Mouse (Mus musculus) forebrain, embryonic 13.5 days (tissue): ENCODE results near the gene Reep3. TPM values are rescaled to one million over a fixed set of nuclear protein-coding genes. Genes with fewer than 3 reads are reported as not detected.

Experiments
- ATAC-seq: fragments of 200-750 bp; cut with Nextera tagmentation; 2 replicates; pipeline ENCODE4 v1.8.0; 2017
- H3K27ac ChIP-seq: fragments of 300-500 bp; sonication (generic); 2 replicates; pipeline ENCODE4 v1.5.1; 2015; ENCODE audit warnings: inconsistent platforms, mild to moderate bottlenecking, moderate library complexity
- H3K27me3 ChIP-seq: fragments of 300-500 bp; sonication (generic); 2 replicates; pipeline ENCODE4 v1.6.1; 2015; ENCODE audit warnings: mild to moderate bottlenecking, inconsistent platforms
- H3K36me3 ChIP-seq: fragments of 300-500 bp; sonication (generic); 2 replicates; pipeline ENCODE4 v1.6.1; 2015; ENCODE audit warnings: mild to moderate bottlenecking, inconsistent platforms; ENCODE audit not compliant: poor library complexity, severe bottlenecking
- H3K4me1 ChIP-seq: fragments of 300-500 bp; sonication (generic); 2 replicates; pipeline ENCODE4 v1.6.1; 2015; ENCODE audit warnings: inconsistent platforms
- H3K4me2 ChIP-seq: fragments of 300-500 bp; sonication (generic); 2 replicates; pipeline ENCODE4 v1.6.1; 2015; ENCODE audit warnings: inconsistent platforms, mild to moderate bottlenecking, moderate library complexity
- H3K4me3 ChIP-seq: fragments of 300-500 bp; sonication (generic); 2 replicates; pipeline ENCODE4 v1.5.1; 2015; ENCODE audit warnings: mild to moderate bottlenecking, inconsistent platforms
- H3K9ac ChIP-seq: fragments of 300-500 bp; sonication (generic); 2 replicates; pipeline ENCODE4 v1.6.1; 2015; ENCODE audit warnings: mild to moderate bottlenecking, inconsistent platforms
- H3K9me3 ChIP-seq: fragments of 300-500 bp; sonication (generic); replicated peaks from 2 replicates; pipeline ENCODE4 v1.6.1; 2016; ENCODE audit warnings: inconsistent platforms
- WGBS: fragments of 180-500 bp; shearing (Covaris S2); methylation state at CpG from one replicate; pipeline ENCODE4 v1.1.7; 2015; 5-methylcytosine and 5-hydroxymethylcytosine counted together
- polyA plus RNA-seq: library from polyadenylated mRNA; unstranded; fragments of >200 nt; fragmentation: Nextera tagmentation; extraction: Ambion mirVana; gene quantifications from 2 replicates; pipeline ENCODE4 v1.2.1, GENCODE M21; 2015

Reep3 gene
- polyA plus RNA-seq, 1 experiment from 2014 or later = 42.2 TPM

DNA sequence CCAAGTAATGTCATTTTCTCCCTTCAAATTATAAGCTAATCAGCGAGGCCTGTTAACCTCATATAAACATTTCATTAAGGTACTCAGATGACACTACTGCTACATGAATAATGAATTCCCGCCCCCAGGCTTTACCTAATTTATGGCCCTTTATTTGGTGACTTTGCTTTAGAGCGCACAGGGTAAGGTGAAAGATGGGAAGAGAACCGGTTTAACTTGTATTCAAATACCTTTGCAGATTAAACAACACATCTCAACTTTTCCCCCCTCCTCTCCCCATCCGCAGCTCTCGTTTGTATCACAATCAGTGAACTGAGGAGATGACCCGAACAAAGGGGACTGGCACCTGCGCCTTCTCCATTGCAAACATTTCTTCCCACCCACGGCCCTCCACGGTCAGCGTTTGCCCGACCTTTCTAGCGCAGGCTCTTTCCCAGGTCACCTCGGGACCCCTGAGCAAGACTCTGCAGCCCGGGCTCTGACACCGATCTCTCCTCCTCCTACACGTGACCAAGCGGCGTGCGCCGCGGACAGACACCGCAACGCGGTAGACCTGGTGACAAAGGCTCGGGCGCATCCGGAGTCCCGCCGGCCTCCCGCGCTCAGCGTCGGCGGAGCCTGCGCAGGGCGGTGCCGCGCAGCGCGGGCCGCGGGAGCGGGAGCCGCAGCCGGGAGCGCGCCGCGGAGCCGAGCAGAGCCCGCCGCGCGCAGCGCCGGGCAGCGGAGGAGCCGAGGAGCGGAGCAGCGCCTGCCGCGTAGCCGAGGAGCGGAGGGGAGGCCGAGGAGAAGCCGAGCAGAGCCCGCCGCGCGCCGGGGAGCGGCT lies 736 bp downstream of the Reep3 start, which contains the start of gene Jmjd1c:
TSS of gene Jmjd1c (plus strand) at position 328 of the 823 bp plus-strand sequence.
- Histone ChIP-seq H3K4me3 (peak within 1 kb of the TSS; percentile 90), H3K9me3 (no peaks in the 10 kb centered on the region), H3K4me1 (peaks cover 53% of the 10 kb centered on the region), H3K27ac (peak within 1 kb of the TSS; percentile 100), H3K36me3 (no peaks in the 10 kb centered on the region), H3K9ac (peak within 1 kb of the TSS; percentile 99), H3K27me3 (no peaks in the 10 kb centered on the region), H3K4me2 (peak within 1 kb of the TSS; percentile 84)
- peak; percentile 93 for ATAC-seq
- WGBS = 2% methylated on average over 46 of the region's 73 CpGs

DNA sequence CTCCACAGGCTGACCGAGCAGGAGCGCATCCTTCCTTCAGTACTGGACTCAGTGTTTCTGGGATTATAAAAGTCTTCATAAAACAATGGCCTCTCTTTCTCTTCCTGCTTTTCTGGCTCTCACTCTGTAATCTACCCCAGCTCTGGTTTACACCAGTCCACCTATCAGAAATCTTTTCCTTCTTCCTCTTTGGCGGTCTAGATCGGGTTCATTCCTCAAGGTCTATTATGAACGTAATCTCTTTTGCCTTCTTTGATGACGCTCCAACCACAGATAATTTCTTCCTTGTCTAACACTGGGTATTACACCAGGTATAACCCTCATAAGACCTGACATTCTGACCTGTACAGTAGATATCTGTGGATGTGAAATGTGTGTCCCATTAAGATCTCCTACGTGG lies 1.8 kb downstream of the Reep3 start:
- H3K9me3 ChIP-seq = no peaks in the 10 kb centered on the region
- H3K4me3 ChIP-seq = peak overlapping the region; percentile 90; the same call in 1 of the 2 replicates
- no peak overlapping the region for H3K27ac ChIP-seq
- peaks cover 42% of the 10 kb centered on the region for H3K4me1 ChIP-seq
- no peak for ATAC-seq
- H3K36me3 ChIP-seq = no peaks in the 10 kb centered on the region
- H3K4me2 ChIP-seq = peak overlapping the region; percentile 84
- 90% methylated on average over 7 of the region's 7 CpGs for WGBS
- no peaks in the 10 kb centered on the region for H3K27me3 ChIP-seq
- H3K9ac ChIP-seq = 0 out of 2 replicates have a peak overlapping the region, but pooled peaks have one; percentile 48

DNA sequence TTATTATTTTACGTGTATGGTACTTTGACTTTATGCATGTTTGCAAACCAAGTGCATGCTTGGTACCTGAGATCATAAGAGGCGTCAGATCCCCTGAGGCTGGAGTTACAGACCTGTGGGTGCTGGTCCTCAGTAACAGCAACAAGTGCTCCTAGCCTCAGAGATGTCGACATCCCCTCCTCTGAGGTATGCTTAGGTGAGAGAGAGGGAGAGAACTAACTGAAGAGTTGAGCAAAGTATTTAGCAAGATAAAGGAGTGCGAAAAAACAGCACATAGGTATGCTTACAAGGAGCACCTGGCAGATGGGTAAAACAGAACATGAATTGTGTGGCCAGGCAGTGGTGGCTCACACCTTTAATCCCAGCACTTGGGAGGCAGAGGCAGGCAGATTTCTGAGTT lies 6.1 kb downstream of the Reep3 start:
- no peak overlapping the region for H3K27ac ChIP-seq
- H3K36me3 ChIP-seq = no peaks in the 10 kb centered on the region
- WGBS = 92% methylated on average over 4 of the region's 4 CpGs
- no peaks in the 10 kb centered on the region for H3K9me3 ChIP-seq
- no peak overlapping the region for H3K4me3 ChIP-seq
- H3K4me1 ChIP-seq = peaks cover 18% of the 10 kb centered on the region
- ATAC-seq = no peak
- no peak overlapping the region for H3K4me2 ChIP-seq
- no peak overlapping the region for H3K9ac ChIP-seq
- no peaks in the 10 kb centered on the region for H3K27me3 ChIP-seq

DNA sequence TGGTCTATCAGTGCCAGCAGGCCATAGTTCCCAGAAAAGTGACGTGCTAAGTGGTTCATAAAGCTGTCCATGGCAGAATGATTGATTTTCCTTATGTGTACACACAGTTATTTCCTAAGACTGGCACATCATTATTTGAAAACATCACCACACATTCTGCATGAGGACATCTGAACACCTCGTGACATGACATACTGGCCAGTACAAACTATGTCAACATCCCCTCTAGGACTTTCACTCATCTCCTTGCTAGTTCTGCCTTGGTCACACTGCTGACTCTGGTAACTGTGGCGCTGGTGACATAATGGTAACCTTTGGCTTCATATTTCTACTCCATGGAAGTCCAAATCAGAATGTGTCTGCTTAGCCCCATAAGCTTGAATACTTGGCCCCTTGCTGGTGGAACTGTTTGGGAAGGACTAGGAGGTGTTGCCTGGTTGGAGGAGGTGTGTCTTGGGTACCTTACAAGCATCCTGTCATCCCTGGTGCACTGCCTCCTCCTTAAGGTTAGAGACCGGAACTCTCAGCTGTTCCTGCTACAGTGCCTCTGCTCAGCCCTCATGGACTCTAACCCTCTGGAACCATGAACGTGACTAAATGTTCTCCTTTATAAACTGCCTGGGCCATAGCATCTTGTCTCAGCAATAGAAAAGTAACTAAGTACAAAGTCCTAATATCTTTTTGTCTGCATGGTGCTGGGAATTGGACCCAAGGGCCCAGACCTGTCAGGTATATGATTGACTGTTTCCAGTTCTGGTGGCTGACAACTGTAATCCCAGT lies 9.1 kb downstream of the Reep3 start:
- Histone ChIP-seq H3K9me3 (no peaks in the 10 kb centered on the region), H3K4me3 (no peak overlapping the region), H3K9ac (no peak overlapping the region), H3K36me3 (no peaks in the 10 kb centered on the region), H3K4me2 (no peak overlapping the region), H3K4me1 (0 out of 2 replicates have a peak, but pooled peaks cover 12% of the 10 kb centered on the region), H3K27me3 (no peaks in the 10 kb centered on the region), H3K27ac (no peak overlapping the region)
- no peak for ATAC-seq
- WGBS = 96% methylated on average over 5 of the region's 5 CpGs

DNA sequence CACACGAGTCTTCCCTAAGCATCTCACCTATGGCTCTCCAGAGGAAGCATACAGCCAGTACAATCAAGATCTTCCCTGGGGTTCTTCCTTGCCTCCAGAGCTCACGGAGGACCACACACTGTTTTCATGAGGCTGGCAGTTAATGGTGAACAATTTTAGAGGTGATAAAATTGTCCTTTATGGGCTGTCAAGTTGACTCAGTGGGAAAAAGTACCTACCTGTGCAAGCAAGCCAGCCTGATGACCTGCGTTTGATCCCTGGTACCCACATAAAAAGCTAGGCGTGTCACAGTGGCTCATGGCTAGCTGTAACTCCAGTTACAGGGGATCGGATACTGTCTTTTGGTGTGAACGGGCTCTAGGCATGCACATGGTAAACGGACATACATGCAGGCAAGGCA lies 10.8 kb downstream of the Reep3 start:
- Histone ChIP-seq H3K27me3 (no peaks in the 10 kb centered on the region), H3K4me1 (0 out of 2 replicates have a peak, but pooled peaks cover 12% of the 10 kb centered on the region), H3K9ac (no peak overlapping the region), H3K4me3 (no peak overlapping the region), H3K9me3 (no peaks in the 10 kb centered on the region), H3K27ac (no peak overlapping the region), H3K36me3 (no peaks in the 10 kb centered on the region), H3K4me2 (no peak overlapping the region)
- ATAC-seq = no peak
- 90% methylated on average over 7 of the region's 7 CpGs for WGBS

DNA sequence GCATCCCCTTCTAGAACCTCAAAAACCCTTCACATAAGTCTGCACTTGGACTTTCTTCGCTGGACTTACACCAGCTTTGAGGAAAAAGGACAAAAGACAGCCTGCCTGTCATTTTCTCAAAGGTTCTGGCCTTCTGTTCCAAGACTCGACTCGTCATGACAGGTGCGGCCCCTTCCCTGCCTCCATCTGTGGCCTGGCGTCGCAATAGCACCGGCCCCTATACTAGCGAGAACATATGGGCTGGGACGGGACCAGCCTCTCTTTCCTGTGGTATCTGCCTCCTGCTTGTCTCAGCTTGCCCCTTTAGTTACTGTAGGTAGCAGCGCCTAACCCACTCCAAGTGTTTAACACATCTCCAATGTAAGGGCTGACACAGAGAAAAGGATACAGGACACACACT lies 11.6 kb downstream of the Reep3 start:
- Histone ChIP-seq H3K4me2 (no peak overlapping the region), H3K9ac (no peak overlapping the region), H3K27me3 (no peaks in the 10 kb centered on the region), H3K4me3 (no peak overlapping the region), H3K36me3 (no peaks in the 10 kb centered on the region), H3K9me3 (no peaks in the 10 kb centered on the region), H3K4me1 (0 out of 2 replicates have a peak, but pooled peaks cover 12% of the 10 kb centered on the region), H3K27ac (no peak overlapping the region)
- WGBS = 83% methylated on average over 10 of the region's 10 CpGs
- ATAC-seq = 0 out of 2 replicates have a peak, but pooled peaks have one; percentile 60

DNA sequence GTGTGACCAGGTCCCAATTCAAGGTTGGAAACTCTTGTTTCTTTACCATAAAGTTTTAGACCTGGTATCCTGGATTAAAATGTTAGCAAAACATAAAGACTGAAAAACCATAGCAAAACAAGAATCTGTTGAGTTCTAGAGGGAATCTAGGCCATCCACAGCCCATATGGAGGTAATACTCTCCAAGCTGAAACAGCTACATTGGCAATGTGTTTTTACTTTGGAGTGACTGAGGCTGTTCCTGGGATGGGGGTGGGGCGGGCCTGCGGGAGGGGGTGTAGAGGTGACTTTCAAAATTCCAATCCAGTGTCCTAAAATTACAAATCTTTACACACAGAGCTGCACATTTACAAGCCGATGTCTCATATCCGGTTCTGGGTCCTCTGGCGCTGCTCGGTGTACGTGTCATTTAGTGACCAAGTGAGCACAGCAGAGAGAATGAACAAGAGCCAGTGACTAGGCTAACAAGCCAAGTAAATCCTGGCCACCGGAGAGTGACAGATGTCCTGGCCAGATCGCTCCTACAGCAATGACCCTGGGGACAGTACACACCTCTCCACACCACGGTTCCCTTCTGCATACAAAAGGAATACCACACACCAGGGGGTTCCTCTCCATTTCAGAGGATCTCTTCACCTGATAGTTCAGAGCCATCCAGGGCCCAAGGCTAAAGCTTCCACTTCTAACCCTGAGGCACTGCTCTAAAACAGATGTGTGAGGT lies 13.1 kb downstream of the Reep3 start:
- no peak for ATAC-seq
- H3K36me3 ChIP-seq = no peaks in the 10 kb centered on the region

DNA sequence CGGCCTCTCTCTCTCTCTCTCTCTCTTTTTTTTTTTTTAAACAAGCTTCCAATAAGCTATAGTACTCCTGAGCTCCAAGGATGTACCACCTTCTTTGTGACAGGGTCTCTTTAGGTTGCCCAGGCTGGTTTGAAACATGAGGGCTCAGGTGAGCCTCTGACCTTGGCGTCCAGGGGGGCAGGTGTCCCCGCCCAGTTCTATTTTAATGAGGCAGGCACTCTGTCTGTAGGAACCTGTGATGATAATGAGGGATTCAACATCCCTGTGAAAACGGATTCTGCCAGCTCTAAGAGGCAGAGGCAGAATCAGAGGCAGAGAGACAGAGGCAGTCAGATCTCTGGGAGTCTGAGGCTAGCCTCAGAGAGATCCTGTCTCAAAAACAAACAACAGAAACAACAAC lies 14.2 kb downstream of the Reep3 start:
- Histone ChIP-seq H3K4me3 (no peak overlapping the region), H3K9me3 (no peaks in the 10 kb centered on the region), H3K27ac (no peak overlapping the region), H3K4me2 (no peak overlapping the region), H3K36me3 (no peaks in the 10 kb centered on the region), H3K9ac (no peak overlapping the region), H3K27me3 (no peaks in the 10 kb centered on the region), H3K4me1 (peaks cover 16% of the 10 kb centered on the region; the same call in 1 of the 2 replicates)
- 88% methylated on average over 4 of the region's 4 CpGs for WGBS
- ATAC-seq = no peak

More for the DNA sequence above, 13.1 kb downstream of the Reep3 start:
- Histone ChIP-seq H3K4me1 (peaks cover 16% of the 10 kb centered on the region; the same call in 1 of the 2 replicates), H3K9me3 (no peaks in the 10 kb centered on the region), H3K9ac (no peak overlapping the region), H3K27ac (no peak overlapping the region), H3K4me2 (no peak overlapping the region), H3K27me3 (no peaks in the 10 kb centered on the region), H3K4me3 (no peak overlapping the region)
- 89% methylated on average over 10 of the region's 10 CpGs for WGBS

DNA sequence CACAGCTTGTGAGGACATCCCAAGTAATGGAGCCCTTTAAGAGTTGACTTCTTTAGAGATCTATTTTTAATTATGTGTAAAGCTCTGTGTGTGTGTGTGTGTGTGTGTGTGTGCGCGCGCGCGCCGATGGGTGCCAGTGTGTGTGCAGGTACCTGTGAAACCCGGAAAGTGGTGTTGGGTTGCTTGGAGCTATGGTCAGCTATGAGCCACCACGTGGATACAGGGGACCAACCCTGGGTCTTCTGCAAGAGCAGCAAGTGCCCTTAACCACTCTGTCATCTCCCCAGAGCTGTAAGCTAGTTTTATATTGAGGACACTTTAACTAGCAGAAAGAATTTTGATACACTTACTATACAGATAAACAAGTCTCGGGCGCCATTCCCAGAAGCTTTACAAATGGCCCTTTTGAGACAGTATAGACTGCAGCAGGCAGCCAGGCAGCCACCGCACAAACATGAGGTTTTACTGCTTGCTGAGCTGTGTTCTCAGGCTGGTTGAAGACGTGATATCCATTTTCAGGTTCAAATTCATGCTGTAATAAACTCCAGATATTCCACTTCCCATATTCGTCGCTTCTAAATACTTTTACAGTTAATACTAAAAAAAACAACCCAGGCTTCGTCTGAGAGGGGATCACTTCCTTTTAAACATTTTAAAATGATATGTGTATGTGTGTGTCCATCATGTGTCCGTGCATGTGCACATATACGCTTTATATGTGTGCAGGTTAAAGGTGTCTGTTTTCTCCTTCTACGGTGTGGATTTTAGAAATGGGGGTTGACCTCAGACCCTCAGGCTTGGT lies 15.3 kb downstream of the Reep3 start:
- ATAC-seq = no peak
- no peak overlapping the region for H3K4me3 ChIP-seq
- H3K4me2 ChIP-seq = no peak overlapping the region
- H3K36me3 ChIP-seq = no peaks in the 10 kb centered on the region
- H3K9ac ChIP-seq = no peak overlapping the region
- 89% methylated on average over 18 of the region's 18 CpGs for WGBS
- H3K4me1 ChIP-seq = peaks cover 21% of the 10 kb centered on the region
- H3K9me3 ChIP-seq = no peaks in the 10 kb centered on the region
- H3K27ac ChIP-seq = no peak overlapping the region
- H3K27me3 ChIP-seq = no peaks in the 10 kb centered on the region

DNA sequence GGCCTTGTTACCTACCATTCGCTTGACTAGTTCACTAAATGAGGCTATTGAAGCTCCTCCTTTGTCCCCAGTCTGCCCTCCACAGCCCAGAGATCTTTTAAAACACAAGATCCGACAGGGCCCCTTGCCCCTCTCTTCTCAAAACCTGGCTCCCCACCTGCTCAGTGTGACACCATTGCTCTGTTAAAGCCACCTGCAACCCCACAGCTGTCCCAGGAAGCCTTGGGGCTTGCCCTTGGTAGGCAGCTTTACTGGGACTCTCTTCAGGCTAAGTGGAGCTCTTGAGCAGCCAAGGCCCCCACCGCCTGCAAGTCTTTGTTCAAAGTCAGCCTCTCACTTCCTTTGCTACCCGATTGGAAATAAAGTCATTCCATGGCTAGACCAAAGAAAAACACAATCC lies 17.7 kb downstream of the Reep3 start:
- WGBS = 43% methylated on average over 4 of the region's 4 CpGs
- H3K36me3 ChIP-seq = no peaks in the 10 kb centered on the region
- no peaks in the 10 kb centered on the region for H3K27me3 ChIP-seq
- no peak overlapping the region for H3K4me2 ChIP-seq
- H3K9ac ChIP-seq = no peak overlapping the region
- ATAC-seq = no peak
- H3K4me1 ChIP-seq = peaks cover 16% of the 10 kb centered on the region
- H3K27ac ChIP-seq = 0 out of 2 replicates have a peak overlapping the region, but pooled peaks have one; percentile 31
- H3K9me3 ChIP-seq = no peaks in the 10 kb centered on the region
- no peak overlapping the region for H3K4me3 ChIP-seq
